Mouse (Mus musculus) mouse embryonic stem cell (cell line): ENCODE results near the gene BC049352.

Experiments used
- in situ Hi-C, 2 experiments: fragments of 300-500 bp; cut with MboI; formaldehyde crosslinking; loops; 1 replicate in 1 of 2; 3 replicates in 1 of 2; pipeline ENCODE4 v1.14.3; 2019 to 2020; ENCODE audit warnings: low sequenced_read_pairs in 2 of 2, low pct_unique_long_range_greater_than_20kb in 1 of 2, mixed read lengths in 1 of 2; ENCODE audit not compliant: unreplicated experiment in 1 of 2

BC049352 gene

GRCm38 (mm10) chr9:45268597-45269325 is 87.0 kb downstream of the BC049352 start, which contains the start of gene Il10ra:
TSS of gene Il10ra (minus strand) at chr9:45269149.
- in situ Hi-C loops, result no loop called here

GRCm38 (mm10) chr9:45272213-45272612 is 90.4 kb downstream of the BC049352 start:
- in situ Hi-C loops, result no loop called here

- in situ Hi-C loops, result no loop called here
Measured at GRCm38 (mm10) chr9:45274218-45274617, 92.4 kb downstream of the BC049352 start.

- in situ Hi-C loops, result no loop called here
Measured at GRCm38 (mm10) chr9:45274635-45275034, 92.8 kb downstream of the BC049352 start.

DNA sequence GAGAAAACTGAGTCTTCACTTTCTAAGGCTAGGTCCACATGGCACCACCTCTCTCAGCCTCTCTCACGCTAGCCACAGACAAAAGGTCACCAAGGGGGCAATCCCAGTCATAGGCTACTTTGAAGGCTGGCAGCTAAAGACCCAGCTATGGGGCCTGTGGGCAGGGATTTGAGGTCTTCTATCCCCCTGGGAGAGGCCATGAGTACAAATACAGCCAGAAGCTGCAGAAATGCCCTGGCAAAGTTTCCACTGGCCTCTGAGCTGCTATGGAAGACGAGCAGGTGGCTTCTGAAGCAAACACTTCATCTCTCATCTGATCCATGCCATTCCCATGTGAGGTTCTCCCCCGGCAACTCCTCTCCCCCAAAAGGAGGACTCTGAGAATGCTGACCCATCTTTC is 98.3 kb downstream of the BC049352 start:
- in situ Hi-C loops, result no loop called here

- in situ Hi-C loops, result no loop called here
Measured at GRCm38 (mm10) chr9:45280891-45281290, 99.1 kb downstream of the BC049352 start.

DNA sequence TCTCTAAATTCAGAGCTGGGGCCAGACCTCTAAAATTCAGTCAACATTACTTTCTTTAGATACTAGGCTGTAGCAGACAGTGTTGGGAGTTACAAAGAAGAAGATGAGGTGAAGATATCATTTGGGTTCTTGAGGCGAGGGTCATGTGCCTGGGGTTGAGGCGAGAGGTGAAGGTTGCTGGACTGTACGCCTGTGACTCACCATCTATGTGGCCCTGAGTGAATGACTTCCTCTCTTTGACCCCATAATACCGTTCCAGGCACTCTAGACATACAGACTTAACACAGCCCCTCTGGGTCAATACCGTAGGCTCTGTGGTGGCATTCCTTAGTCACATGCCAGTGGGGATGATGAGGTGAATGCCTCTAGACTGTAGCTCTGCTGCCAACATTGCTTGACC is 100.7 kb downstream of the BC049352 start:
- in situ Hi-C loops, result no loop called here

- in situ Hi-C loops, result no loop called here
Measured at GRCm38 (mm10) chr9:45291481-45292168, 109.8 kb downstream of the BC049352 start.

DNA sequence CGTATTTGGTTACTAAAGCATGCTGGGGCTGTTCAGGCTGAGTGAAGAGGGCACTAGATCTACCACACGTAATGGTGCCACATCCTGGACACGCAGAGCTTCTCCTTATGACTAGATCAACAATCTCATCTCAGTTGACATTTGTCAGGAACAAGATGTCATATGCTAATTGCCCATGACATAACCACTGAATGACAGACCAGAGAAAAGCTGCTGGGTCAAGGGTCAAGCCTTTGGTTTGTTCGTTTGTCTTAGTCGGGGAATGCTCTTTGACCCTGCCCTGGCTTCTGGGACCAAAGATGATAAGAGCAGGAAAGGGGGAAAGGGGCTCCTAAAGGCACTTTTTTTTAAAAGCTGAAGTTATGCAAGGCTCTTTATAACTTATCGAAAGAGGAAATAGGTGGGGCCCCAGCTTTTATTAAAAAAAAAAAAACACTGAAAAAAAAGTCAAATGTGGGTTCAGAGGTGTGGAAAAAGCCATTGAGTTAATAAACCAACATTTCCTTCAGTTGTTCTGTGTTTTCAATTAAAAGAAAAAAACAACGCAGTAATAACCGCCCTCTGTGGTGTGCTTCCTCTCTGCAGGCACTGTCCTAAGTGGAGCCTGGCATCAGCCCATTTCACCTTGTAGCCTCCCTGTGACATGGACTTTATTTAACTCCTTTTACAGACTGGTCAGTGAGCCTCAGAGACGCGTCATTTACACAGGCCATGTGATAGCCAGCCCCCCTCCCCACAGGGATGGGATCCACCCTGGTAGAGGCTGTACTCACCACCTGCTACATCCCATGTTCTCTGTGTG is 112.6 kb downstream of the BC049352 start:
- in situ Hi-C loops, result no loop called here

DNA sequence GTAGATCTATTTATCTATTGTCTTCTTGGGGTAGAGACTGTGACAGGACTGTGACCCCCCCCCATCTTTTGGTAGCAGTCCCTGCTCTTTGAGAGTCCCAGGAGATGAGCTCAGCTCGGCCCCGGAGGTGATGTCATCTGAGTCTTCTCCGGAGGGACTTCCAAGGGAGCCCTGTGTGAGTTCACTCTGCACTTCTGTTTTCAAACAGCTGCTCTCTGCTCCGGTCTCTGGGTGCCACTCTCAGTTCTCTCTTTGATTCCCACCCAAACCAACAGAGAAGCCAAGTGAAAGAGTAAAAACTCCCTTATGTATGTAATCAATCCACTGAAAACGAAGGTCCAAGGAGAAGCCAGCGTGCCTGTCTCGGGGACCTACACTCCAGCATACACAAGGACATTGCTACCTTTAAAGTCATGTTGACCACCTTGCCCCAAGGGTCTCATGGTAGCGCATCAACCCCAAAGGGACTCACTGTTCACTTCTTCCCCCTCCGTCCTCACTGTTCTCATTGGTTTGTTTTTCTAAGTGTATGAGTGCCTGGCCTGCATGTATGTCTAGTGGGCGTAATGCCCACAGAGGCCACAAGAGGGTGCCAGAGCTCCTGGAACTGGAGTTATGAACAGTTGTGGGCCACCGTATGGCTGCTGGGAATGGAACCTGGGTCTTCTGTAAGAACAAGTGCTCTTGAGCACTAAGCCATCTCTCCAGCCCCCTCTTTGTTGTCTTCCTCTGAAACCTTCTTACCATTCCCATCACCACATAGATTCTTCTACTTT is 117.6 kb downstream of the BC049352 start:
- in situ Hi-C loops, result loop anchor here (5.0 to 10.0 kb wide), 3 partner anchors 43 to 113 kb away; no protein-coding TSS in a partner anchor
